Mouse (Mus musculus) naive thymus-derived CD4-positive, alpha-beta T cell, adult 2 months (primary cell): ENCODE measurements at regions not wholly inside any gene's neighbourhood (a gene's known extent, or its start where the extent isn't known, plus 50 kb on each side); places are given as distances from the start of the nearest gene placed in this dataset.

Experiments
- DNase-seq: peaks from one replicate; pipeline ENCODE4 v3.0.0-alpha.2; 2011; ENCODE audit warnings: low read depth

GRCm38 (mm10) chr14:100792094-100792493 lies 408.0 kb downstream of the Prr30 start:
- no peak for DNase-seq

DNA sequence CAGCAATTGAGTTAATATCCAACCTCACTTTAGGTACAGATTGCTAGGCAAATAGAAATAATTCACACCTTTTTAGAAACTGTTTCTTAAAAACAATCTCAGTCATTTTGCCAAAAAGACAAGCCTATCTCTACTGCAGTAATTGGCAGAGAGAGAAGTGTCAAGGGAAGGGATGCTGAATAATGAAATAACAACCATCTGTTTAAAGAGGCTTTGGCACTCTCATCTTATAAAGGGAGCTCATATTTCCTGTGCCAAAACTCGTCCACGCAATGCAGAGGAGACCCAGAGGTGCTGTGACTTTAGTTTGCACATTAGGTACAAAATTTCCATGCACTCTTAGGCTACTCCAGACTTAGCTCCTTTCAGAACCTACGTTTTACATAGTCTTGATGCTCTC lies 418.2 kb downstream of the Prr30 start:
- no peak for DNase-seq

GRCm38 (mm10) chr14:100753951-100754350 lies 446.2 kb downstream of the Prr30 start:
- no peak for DNase-seq

- no peak for DNase-seq
Observed at GRCm38 (mm10) chr14:100752746-100753145, 447.4 kb downstream of the Prr30 start.

GRCm38 (mm10) chr14:100749737-100750541 lies 450.2 kb downstream of the Prr30 start:
- DNase-seq = no peak

DNA sequence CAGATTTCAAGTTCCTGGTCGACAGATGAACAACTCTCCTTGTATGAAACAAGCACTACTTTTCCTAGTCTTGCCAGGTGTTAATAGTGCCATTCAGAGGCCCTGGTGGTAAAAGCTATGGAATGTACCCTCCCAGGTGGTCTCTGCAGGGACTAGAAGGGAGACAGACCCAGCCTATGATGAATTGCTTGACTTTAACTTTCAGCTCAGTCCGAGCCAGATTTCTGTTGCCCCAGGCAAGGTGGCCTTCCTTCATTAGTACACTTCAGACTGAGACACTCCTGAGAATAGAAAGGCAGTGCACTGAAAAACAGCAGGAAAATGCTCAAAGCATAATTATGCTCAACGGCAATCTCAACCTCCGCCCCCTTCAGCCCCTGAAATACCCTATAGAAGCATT lies 450.8 kb upstream of the Klf12 start:
- no peak for DNase-seq

- no peak for DNase-seq
Observed at GRCm38 (mm10) chr14:100728433-100728832, 444.0 kb upstream of the Klf12 start.

GRCm38 (mm10) chr14:100727701-100728100 lies 443.2 kb upstream of the Klf12 start:
- no peak for DNase-seq

DNA sequence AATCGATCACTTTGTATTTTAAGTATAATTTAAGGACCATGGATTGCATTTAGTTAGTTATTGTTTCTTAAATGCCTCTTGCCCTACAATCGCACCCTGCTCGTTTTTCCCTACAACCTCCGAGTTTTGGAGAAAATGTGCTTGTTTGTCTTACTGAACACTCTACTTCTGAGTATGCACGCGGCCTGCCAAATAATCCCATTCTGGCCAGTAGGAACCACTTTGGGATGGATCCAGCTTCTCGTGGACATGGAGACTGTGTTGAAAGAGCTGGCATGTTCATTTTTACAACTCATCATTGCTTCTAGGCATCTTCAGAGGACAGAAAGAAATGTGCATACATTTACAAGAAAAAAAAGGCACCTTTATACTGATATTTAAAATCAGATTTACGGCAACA lies 440.5 kb upstream of the Klf12 start:
- no peak for DNase-seq

- DNase-seq = no peak
Observed at GRCm38 (mm10) chr14:100720667-100721066, 436.2 kb upstream of the Klf12 start.

DNA sequence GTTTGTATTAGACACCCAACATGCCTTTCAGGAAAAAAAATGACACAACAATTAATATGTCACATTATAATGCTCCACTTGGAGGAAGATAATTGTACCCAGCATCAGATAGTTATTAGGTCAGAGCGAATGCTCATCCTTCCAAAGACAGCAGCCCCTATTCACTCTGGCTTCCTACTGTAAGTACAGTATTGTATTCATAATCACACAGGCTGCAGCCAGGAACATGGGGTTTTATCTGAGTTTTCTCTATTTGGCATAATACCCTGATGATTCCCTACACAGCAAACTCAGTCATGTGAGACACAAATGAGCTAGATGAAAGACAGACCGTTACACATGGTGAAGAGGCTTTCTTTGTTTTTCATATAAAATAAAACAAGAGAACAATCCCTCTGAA lies 430.5 kb upstream of the Klf12 start:
- no peak for DNase-seq

DNA sequence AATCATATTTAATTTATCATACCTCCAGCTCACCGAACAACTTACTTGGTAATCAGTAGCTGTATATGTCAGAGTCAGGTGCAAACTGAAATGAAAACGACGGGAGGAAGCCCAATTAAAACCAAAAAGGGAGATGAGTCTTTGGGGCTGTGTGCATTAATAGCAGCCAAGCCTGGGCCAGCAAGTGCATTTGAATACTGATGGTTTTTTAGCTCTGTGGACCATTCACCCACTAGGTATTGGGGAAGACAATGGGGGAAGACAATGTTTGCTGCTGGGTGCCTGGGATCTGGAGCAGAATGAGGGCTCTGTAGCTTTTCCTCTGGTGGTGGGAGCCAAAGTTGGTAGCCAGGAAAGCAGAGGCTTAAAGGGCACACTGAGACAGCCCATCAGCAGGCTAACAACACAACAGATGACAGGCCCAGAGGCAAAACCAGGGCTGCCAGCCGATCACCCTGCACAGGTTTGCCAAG lies 429.6 kb upstream of the Klf12 start:
- no peak for DNase-seq

DNA sequence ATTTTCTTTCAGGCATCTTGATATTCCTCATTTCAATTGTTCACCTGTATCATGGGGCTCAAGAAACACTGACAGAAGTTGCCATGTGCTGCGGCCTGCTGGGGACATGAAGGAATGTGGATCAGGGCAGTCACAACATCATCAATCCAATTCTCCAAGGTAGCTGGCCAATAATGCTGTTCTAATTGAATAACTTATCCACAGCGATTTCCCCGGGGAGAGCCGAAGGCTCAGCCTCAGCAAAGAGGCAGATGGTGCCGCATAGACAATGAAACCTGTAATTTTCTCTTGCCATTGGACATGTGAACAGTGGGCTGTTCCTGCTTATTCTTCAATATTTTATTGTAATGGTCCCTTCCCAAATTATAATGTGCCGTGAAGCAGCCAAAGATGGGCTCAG lies 429.1 kb upstream of the Klf12 start:
- no peak for DNase-seq

DNA sequence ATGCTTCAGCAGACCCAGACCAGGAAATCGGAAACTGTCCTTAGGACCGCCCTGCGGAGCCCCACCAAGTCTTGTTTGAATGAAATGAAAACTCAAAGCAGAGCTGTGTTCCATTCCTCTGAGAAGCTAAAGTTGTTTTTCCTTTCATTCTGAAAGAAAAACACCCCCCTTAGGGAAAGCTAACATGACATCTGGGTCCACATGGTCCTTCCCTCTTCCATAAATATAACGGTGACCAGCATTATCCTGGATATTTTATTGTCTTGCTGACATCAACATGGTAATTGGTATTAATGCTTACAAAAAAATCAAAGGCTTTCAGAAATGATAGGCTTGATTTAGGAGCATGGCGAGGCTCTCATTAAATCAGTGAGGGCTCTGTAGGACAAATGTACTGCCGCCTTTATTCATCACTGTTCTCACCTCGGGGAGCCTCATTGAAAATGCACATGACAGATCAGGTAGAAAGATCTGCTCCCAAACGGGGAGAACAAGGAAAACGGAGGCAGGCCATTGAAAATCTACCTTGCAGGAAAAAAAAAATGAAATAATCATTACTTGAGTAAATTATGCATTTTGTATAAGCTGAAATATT lies 381.0 kb upstream of the Klf12 start:
- no peak for DNase-seq

- DNase-seq = no peak
Observed at GRCm38 (mm10) chr14:100664180-100664579, 379.7 kb upstream of the Klf12 start.

DNA sequence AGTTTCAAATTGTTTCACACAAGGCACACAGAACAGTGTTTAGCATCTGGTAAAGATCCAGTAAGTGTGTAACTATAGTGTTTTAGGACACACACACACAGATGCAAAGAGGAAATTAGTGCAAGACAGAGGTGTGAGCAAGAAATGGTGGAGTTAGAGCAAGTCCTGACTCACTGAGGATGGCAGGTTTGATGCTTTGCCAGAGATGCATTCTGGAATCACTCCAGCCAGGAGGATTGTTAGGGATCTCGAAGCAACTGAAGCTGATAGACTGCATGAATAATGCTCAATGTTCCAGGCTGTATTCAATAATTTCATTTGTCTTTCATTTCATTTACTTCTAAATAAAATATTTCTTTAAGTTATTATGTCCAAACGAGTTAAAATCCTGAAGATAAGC lies 357.6 kb upstream of the Klf12 start:
- DNase-seq = no peak

DNA sequence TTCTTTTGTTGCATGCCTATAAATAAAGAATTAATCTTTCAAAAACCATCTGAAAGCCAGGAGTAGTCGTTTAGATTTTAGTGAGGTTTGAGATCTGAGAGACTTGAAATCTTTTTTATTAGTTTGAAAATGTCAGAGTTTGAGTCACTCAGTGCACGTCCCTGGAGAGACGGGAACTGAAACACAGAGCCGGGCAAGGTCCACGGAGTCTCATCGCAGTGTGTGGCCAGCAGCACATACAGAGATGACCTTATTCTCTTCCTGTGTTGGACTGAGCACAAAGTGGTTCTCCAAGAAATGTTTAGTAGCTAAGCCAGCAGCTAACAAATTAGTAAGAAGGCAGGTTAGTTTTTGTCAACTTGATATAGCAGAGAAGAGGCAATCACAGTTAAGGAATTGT lies 350.0 kb upstream of the Klf12 start:
- DNase-seq = no peak

DNA sequence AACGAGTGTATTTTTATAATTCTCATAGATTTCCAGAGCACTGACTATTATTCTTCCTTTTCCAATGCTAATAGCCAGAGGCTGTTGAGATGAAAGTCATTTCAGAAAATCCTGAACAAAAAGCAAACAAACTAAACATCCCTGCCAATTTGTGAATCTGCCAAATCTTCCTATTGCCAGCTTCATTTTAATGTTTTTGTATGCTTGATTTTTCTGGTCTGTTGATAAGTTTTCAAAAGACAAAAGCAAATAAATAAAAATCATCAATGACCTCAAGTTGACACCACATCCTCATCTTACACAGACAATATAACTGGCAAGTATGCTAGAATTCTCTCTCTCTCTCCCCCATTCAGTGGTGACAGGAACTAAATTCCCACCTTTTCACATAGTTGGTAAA lies 347.2 kb upstream of the Klf12 start:
- DNase-seq = no peak

DNA sequence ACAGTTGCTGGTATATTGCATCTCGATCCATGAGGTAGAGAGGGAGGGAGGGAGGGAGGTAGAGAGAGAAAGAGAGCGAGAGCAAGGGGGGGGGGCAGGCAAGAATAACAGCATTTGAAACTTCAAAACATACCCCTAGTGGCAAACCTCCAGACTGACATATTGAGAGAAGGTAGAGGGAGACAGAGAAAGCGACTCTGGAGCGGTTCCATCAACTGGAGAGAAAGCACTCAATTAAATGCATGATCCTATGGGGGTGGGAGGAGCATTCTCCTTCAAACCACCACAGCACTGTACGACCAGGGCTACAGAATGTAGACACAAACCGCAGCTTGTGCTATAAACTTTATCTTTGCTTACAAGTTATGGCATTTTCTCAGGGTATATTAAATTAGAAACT lies 345.7 kb upstream of the Klf12 start:
- no peak for DNase-seq

DNA sequence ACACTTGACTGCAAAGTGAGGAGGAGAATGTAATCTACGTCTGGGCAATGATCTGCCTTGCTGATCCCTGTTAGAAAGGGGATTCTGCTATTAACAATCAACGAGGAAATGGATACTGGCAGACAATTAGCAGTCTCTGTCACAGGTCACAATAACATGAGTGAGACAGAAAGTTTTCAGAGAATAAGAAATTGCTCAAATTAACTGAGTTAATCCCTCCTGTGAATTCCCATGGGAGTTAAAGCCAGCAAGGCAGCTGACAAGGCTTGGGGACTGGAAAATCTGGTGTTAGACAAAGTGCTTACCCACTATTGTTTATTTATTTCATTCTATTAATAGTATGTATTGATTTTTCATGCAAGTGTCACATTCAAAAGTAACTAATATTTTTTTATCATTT lies 343.0 kb upstream of the Klf12 start:
- DNase-seq = no peak

DNA sequence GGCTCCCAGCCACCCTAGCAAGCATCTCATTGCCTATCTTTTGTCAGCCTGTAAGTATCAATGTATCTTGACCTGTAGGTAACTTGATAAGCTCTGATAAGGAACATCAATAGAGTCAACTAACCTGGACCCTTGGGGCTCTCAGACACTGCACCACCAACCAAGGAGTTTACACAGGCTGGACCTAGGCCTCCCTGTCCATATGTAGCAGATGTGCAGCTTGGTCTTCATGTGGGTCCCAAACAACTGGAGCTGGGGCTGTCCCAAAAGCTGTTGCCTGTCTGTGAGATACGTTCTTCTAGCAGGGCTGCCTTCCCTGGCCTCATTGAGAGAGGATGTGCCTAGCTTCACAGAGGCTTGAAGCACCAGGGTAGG lies 335.2 kb upstream of the Klf12 start:
- no peak for DNase-seq

GRCm38 (mm10) chr14:100618793-100619655 lies 334.5 kb upstream of the Klf12 start:
- no peak for DNase-seq
